Mouse (Mus musculus): Measurements from ENCODE around the gene Ecpas. TPM values are rescaled to one million over a fixed set of nuclear protein-coding genes. Genes with fewer than 3 reads are reported as not detected.

Ecpas gene
- polyA plus RNA-seq, 1 experiment from 2014 or later, result 12.7 TPM

GRCm38 (mm10) chr4:58825921-58826320 is 86.6 kb downstream of the Ecpas start:
- H3K36me3 ChIP-seq (ENCODE audit: control insufficient read depth, insufficient read depth), result peaks cover 22% of the 10 kb centered on the region
- H3K9me3 ChIP-seq (replicated peaks; ENCODE audit: control insufficient read depth, low read length), result no peaks in the 10 kb centered on the region
- H3K4me1 ChIP-seq (ENCODE audit: control insufficient read depth, low read depth, low read length), result no peaks in the 10 kb centered on the region
- H3K4me2 ChIP-seq (ENCODE audit: low read depth, low read length), result no peak overlapping the region
- 80% methylated on average over 4 of the region's 4 CpGs for WGBS (ENCODE audit: insufficient replicate concordance)
- no peak overlapping the region for H3K9ac ChIP-seq (ENCODE audit: low read depth, low read length)
- ATAC-seq (ENCODE audit: low read depth), result no peak
- no peaks in the 10 kb centered on the region for H3K27me3 ChIP-seq (ENCODE audit: control insufficient read depth, insufficient read depth, low read depth, low read length)
- H3K27ac ChIP-seq (ENCODE audit: low read length), result no peak overlapping the region
- no peak overlapping the region for H3K4me3 ChIP-seq (ENCODE audit: low read depth, low read length)

GRCm38 (mm10) chr4:58787616-58788015 is 124.9 kb downstream of the Ecpas start, which contains the start of gene Olfr267:
TSS of gene Olfr267 (minus strand) at chr4:58787716.
- no peaks in the 10 kb centered on the region for H3K36me3 ChIP-seq (ENCODE audit: control insufficient read depth, insufficient read depth)
- no peak for ATAC-seq (ENCODE audit: low read depth)
- no peak within 1 kb of the TSS for H3K4me3 ChIP-seq (ENCODE audit: low read depth, low read length)
- no peaks in the 10 kb centered on the region for H3K9me3 ChIP-seq (replicated peaks; ENCODE audit: control insufficient read depth, low read length)
- no peaks in the 10 kb centered on the region for H3K4me1 ChIP-seq (ENCODE audit: control insufficient read depth, low read depth, low read length)
- H3K27me3 ChIP-seq (ENCODE audit: control insufficient read depth, insufficient read depth, low read depth, low read length), result no peaks in the 10 kb centered on the region
- H3K4me2 ChIP-seq (ENCODE audit: low read depth, low read length), result no peak within 1 kb of the TSS
- H3K27ac ChIP-seq (ENCODE audit: low read length), result no peak within 1 kb of the TSS
- H3K9ac ChIP-seq (ENCODE audit: low read depth, low read length), result no peak within 1 kb of the TSS

- no peak for ATAC-seq (ENCODE audit: low read depth)
- WGBS (ENCODE audit: insufficient replicate concordance), result 56% methylated on average over 3 of the region's 3 CpGs
Observed at GRCm38 (mm10) chr4:58786659-58787058, 125.9 kb downstream of the Ecpas start.

GRCm38 (mm10) chr4:58763417-58763816 is 149.1 kb downstream of the Ecpas start:
- WGBS (ENCODE audit: insufficient replicate concordance), result 71% methylated on average over 3 of the region's 3 CpGs
- H3K9me3 ChIP-seq (replicated peaks; ENCODE audit: control insufficient read depth, low read length), result no peaks in the 10 kb centered on the region
- no peak for ATAC-seq (ENCODE audit: low read depth)
- no peak overlapping the region for H3K9ac ChIP-seq (ENCODE audit: low read depth, low read length)
- no peak overlapping the region for H3K27ac ChIP-seq (ENCODE audit: low read length)
- no peak overlapping the region for H3K4me2 ChIP-seq (ENCODE audit: low read depth, low read length)
- no peaks in the 10 kb centered on the region for H3K36me3 ChIP-seq (ENCODE audit: control insufficient read depth, insufficient read depth)
- H3K4me1 ChIP-seq (ENCODE audit: control insufficient read depth, low read depth, low read length), result no peaks in the 10 kb centered on the region
- H3K4me3 ChIP-seq (ENCODE audit: low read depth, low read length), result no peak overlapping the region
- H3K27me3 ChIP-seq (ENCODE audit: control insufficient read depth, insufficient read depth, low read depth, low read length), result no peaks in the 10 kb centered on the region

More at GRCm38 (mm10) chr4:58786659-58787058, 125.9 kb downstream of the Ecpas start:
- no peaks in the 10 kb centered on the region for H3K9me3 ChIP-seq (replicated peaks; ENCODE audit: control insufficient read depth, low read length)
- no peak overlapping the region for H3K4me2 ChIP-seq (ENCODE audit: low read depth, low read length)
- H3K27ac ChIP-seq (ENCODE audit: low read length), result no peak overlapping the region
- no peak overlapping the region for H3K4me3 ChIP-seq (ENCODE audit: low read depth, low read length)
- H3K36me3 ChIP-seq (ENCODE audit: control insufficient read depth, insufficient read depth), result no peaks in the 10 kb centered on the region
- no peaks in the 10 kb centered on the region for H3K4me1 ChIP-seq (ENCODE audit: control insufficient read depth, low read depth, low read length)
- H3K9ac ChIP-seq (ENCODE audit: low read depth, low read length), result no peak overlapping the region
- no peaks in the 10 kb centered on the region for H3K27me3 ChIP-seq (ENCODE audit: control insufficient read depth, insufficient read depth, low read depth, low read length)

GRCm38 (mm10) chr4:58749510-58749909 is 163.0 kb downstream of the Ecpas start:
- 29% methylated on average over 2 of the region's 2 CpGs for WGBS (ENCODE audit: insufficient replicate concordance)
- Histone ChIP-seq H3K27me3 (ENCODE audit: control insufficient read depth, insufficient read depth, low read depth, low read length) (no peaks in the 10 kb centered on the region), H3K4me1 (ENCODE audit: control insufficient read depth, low read depth, low read length) (no peaks in the 10 kb centered on the region), H3K36me3 (ENCODE audit: control insufficient read depth, insufficient read depth) (no peaks in the 10 kb centered on the region), H3K4me3 (ENCODE audit: low read depth, low read length) (no peak overlapping the region), H3K4me2 (ENCODE audit: low read depth, low read length) (no peak overlapping the region), H3K27ac (ENCODE audit: low read length) (no peak overlapping the region), H3K9me3 (replicated peaks; ENCODE audit: control insufficient read depth, low read length) (no peaks in the 10 kb centered on the region), H3K9ac (ENCODE audit: low read depth, low read length) (no peak overlapping the region)
- no peak for ATAC-seq (ENCODE audit: low read depth)

GRCm38 (mm10) chr4:58749101-58749500 is 163.4 kb downstream of the Ecpas start:
- Histone ChIP-seq H3K27ac (ENCODE audit: low read length) (no peak overlapping the region), H3K9ac (ENCODE audit: low read depth, low read length) (no peak overlapping the region), H3K27me3 (ENCODE audit: control insufficient read depth, insufficient read depth, low read depth, low read length) (no peaks in the 10 kb centered on the region), H3K9me3 (replicated peaks; ENCODE audit: control insufficient read depth, low read length) (no peaks in the 10 kb centered on the region), H3K4me1 (ENCODE audit: control insufficient read depth, low read depth, low read length) (no peaks in the 10 kb centered on the region), H3K36me3 (ENCODE audit: control insufficient read depth, insufficient read depth) (no peaks in the 10 kb centered on the region), H3K4me2 (ENCODE audit: low read depth, low read length) (no peak overlapping the region), H3K4me3 (ENCODE audit: low read depth, low read length) (no peak overlapping the region)
- 56% methylated on average over 10 of the region's 10 CpGs for WGBS (ENCODE audit: insufficient replicate concordance)
- no peak for ATAC-seq (ENCODE audit: low read depth)

Other genes starting within 250 kb of the Ecpas start
- not detected in 2 replicates for gene Olfr267, start 125.0 kb downstream of the Ecpas start, polyA plus RNA-seq (2015; fragmentation: Nextera tagmentation; extraction: Ambion mirVana)
- 0.04 and 0.05 TPM in 2 replicates for gene Zkscan16, start 30.9 kb upstream of the Ecpas start, polyA plus RNA-seq (2015; fragmentation: Nextera tagmentation; extraction: Ambion mirVana)
- gene Ptgr1, start 74.4 kb upstream of the Ecpas start, polyA plus RNA-seq (2015; fragmentation: Nextera tagmentation; extraction: Ambion mirVana), result 12.2 and 13.3 TPM in 2 replicates
- gene Dnajc25, start 82.3 kb upstream of the Ecpas start, polyA plus RNA-seq (2015; fragmentation: Nextera tagmentation; extraction: Ambion mirVana), result 3.9 and 5.5 TPM in 2 replicates
- 4.2 and 6.3 TPM in 2 replicates for gene Gm20503, start 90.5 kb upstream of the Ecpas start, polyA plus RNA-seq (2015; fragmentation: Nextera tagmentation; extraction: Ambion mirVana)
- gene Gng10, start 122.3 kb upstream of the Ecpas start, polyA plus RNA-seq (2015; fragmentation: Nextera tagmentation; extraction: Ambion mirVana), result 12.5 and 19.0 TPM in 2 replicates
- gene AI481877, start 226.2 kb upstream of the Ecpas start, polyA plus RNA-seq (2015; fragmentation: Nextera tagmentation; extraction: Ambion mirVana), result not detected in 2 replicates

Measured in liver, embryonic 16.5 days (tissue).